Mouse (Mus musculus): ENCODE data around the gene Rps24.

Gene Rps24

GRCm38 (mm10) chr14:24512527-24513161 is 25.7 kb downstream of the Rps24 start:
- CTCF ChIA-PET = no interaction called here

GRCm38 (mm10) chr14:24521597-24521996 is 34.7 kb downstream of the Rps24 start:
- CTCF ChIA-PET = no interaction called here

DNA sequence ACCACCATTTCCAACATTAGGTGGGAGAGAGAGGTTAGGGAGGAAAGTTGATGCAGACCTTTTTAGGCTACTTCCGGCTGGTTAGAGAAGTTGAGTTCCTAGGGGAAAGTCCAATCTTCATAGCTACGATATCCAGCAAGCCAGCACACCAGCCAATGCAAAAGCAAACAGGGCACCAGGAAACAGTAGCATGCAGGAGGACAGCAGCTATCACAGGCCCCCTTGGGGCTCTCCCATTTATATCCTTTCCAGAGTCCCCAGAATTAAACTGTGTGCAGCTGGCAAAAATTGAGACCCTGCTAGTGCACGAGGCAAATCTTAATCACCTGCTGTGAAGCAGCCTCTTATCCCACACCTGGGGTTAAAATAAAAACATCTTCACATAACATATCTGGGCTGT is 38.2 kb downstream of the Rps24 start:
- CTCF ChIA-PET = no interaction called here

GRCm38 (mm10) chr14:24525677-24526415 is 38.9 kb downstream of the Rps24 start:
- CTCF ChIA-PET = no interaction called here

GRCm38 (mm10) chr14:24526440-24526839 is 39.5 kb downstream of the Rps24 start:
- CTCF ChIA-PET = no interaction called here

DNA sequence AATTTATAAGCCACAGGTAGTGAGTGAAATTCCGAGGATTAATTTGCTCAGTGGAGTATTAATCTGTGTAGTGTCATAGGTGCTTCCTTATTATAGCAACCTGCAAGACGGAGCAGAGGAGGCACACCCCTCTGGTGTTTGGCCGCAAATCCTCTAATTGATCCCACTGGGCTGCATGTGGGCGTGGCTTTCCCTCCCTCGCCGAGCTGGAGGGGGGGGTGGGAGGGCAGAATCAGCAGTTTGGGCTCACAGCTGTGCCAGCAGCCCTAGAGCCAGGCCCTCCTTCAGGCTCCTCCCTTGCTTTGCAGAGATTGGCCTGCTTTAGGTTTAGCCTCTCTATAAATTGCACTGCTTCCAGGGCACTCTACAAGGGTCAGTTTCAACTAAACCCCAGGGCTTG is 43.3 kb downstream of the Rps24 start:
- CTCF ChIA-PET = no interaction called here

DNA sequence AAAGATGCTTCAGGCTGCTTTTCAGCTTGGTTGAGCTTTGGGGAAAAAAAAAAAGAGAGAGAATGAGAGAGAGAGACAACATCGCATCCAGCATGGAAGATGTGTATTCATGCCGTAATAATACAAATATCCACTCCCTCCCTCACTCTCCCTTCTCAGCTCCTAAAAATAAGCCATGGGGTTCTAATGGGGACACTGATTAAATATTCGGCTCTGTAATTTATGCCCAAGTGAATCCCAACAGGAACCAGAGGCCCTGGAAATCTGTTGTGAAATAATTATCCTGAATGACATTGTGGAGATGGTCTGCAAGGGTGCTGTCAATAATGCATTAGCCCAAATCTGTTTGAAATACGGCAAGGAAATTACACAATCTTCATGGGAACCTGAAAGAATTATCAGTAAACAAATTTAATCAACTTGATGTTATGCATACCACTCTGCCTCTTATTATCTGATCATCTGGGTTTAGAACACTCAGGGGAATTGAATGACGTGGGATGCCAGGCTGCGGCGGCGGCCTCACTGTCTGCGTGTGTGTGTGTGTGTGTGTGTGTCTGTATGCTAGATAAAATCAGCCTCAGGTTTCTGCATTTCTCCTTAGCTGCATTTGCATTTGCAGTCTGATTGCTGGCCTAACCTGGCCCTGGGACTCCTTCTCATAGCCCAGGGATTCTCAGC is 48.1 kb downstream of the Rps24 start:
- CTCF ChIA-PET = no interaction called here

DNA sequence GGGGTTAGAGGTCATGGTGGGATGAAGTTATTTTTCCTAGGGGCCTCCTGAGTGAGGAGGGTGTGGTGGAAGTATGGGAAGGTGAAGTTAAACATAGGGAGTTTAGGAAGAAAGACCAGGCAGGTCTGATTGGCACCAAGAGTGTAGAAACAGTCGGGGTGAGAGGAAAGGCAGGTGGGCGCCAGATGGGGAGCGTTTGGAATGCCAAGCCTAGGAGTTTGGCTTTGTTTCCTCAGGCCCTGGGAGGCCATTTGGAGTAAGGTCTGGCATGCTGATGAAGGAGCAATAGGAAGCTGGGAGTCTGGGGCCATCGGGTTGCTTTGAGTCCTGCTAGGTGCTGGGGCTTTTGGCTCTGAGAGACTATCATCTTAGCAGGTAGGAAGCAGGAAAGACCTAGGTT is 56.0 kb downstream of the Rps24 start:
- CTCF ChIA-PET = no interaction called here

DNA sequence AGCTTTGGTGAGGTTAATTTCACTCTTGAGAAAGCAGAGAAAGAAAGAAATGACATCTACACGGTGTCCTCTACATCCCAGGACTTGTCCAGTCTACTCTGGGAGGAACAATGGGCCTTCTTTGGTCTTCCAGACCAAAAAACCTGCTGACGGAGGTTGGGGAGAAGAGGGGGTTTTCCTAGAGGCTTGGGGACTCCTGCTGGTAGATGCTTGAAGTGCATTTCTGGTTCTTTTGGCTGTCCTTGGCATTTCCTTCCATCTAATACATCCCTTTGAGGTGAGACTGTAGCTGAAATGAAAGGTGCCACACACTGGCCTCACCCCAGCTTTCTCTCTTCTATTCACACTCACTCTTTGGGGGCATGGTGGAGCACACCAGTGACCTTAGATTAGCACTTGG is 57.1 kb downstream of the Rps24 start:
- CTCF ChIA-PET = no interaction called here
